Mouse (Mus musculus) spleen, postnatal 36 days (tissue): Measurements from ENCODE around the gene Olfml2a.

ENCODE experiments used
- DNase-seq, 2 experiments: peaks; one replicate each; pipeline ENCODE4 v3.0.0; 2022; ENCODE audit warnings: low spot score in 2 of 2, mixed read lengths in 1 of 2

Olfml2a gene

DNA sequence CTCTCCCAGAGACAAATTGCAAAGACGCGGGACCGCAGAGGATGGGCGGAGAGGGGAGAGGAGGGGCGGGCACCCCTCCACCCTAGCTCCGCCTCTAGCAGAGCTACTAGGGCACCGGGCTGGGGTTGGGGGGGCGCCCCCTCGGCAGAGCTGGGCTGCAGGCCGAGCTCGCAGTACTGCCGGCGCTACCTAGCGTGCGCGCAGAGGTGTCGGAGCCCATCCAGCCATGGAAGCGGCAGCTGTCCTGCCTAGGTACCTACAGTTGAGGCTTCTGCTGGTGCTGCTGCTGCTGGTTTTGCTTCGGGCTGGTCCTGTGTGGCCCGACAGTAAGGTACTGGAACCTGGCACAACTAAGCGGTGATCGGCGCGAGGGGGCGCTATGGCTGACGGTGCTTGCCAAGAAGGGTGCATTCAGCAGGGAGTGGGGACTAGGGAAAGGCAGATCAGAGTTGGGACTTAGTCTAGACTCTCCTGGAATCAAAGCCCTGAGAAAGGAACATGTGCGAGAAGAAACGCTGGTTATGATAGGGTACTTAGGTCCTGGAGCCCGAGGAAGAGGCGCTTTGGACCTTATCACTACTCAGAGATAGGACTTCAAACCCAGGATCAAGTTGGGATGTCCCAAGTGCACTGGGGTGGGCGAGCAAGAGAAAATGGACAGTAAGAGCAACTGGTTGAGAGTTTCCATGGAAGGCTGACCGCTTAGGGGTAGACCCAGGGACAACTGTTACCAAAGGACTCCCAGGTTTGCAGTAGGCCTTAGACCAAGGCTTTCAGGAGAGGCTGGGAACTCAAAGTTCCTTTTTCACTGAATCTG lies at the start of gene Olfml2a:
Gene Olfml2a (plus strand): TSS at position 128 of the 817 bp plus-strand sequence.
- DNase-seq, result peak; percentile 49 to 52

DNA sequence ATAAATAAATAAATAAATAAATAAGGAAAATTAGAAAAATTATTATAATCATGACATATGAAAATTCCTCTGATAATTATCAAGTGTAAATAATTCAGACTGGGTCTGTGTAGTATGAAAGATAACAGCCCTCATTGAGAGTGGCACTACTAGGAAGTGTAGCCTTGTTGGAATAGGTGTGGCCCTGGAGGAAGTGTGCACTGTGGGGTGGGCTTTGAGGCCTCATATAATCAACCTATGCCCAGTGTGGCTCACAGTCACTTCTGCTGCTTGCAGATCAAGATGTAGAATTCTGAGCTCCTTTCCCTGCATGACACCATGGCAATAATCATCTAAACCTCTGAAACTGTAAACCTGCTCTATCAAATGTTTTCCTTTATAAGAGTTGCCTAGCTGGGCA lies 28.9 kb upstream of the Olfml2a start:
- DNase-seq, result no peak

DNA sequence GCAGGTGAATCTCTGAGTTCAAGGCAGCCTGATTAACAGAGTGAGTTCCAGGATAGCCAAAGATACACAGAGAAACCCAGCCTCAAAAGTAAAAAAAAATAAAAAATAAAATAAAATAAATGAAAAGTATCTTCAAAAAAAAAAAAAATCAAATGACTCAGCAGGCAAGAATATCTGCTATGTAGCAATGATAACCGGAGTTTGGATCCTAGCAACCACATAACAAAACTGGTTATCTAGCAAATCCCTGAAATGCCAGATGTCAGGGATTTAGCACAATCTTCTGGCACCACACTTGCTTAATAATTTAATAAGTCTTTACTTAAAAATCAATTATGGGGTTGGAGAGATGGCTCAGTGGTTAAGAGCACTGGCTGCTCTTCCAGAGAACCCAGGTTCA lies 27.5 kb upstream of the Olfml2a start:
- no peak for DNase-seq

DNA sequence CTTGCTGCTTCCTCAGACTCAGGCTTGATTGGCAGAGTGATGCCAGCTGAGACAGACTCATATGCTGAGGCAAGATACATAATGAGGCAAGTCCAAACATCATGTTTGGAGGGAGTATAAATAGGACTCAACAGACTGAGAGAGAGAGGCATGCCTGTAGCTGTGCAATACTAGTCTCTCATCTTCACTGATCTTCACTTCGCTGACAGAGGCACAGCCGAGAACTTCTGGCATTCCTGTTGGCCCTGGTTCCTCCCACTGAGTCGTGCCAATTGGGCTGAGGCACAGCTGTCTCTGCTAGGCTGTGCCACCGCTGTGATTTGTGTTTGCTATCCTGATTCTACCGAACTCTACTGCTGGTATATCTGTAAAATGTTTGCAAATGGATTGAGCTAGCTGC lies 25.7 kb upstream of the Olfml2a start:
- no peak for DNase-seq

DNA sequence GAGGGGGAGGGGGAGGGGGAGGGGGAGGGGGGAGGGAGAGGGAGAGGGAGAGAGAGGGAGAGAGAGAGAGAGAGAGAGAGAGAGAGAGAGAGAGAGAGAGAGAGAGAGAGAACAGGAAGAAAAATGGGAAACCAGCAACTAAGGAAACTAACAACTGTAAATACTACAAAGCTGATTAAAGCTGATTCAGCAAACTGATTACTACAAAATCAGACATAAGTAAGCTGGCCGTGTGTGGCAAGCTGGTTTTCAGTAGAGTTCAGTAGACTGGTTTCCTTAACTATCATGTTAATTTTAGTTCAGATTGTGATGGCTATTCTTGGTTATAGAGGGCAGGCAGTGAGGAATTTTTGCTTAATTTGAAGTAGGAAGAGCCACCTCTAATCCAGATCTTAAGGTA lies 23.2 kb upstream of the Olfml2a start:
- DNase-seq, result no peak

DNA sequence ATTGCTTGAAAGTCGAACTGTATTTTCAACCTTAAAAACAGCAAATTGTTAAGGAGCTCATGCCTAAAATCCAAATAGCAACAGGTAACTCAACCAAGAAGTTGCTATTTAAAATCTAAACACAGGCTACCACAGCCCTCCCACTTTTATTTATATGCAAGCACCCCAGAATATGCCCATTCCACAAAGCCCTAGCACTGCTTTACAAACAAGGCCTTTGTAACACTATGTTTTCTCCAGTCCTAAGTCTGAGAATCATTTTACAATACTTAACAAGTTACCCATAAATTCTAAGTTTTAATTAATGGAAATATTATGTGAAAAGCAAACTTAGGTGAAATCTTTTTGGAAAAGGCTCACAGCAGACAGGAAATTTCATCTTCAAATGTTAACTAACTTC lies 17.3 kb upstream of the Olfml2a start:
- DNase-seq, result no peak

DNA sequence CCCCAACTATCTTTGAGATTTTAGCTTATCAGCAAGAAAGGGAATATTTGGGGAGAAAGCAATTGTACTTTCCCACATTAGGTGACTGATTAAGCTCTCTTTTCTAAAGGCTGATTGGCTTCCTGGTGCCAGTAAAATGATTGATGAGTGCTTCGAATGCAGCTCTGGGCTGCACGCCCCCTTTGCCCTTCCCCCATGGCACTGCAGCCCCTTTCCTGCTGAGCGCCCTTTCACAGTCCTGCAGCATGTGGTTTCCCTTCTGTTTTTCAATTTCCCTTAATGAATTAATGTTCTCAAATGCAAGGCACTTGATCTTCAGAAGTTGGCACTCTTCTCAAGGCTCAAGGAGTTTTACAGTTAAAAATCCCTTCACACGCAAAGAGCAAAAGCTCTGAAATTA lies 16.8 kb upstream of the Olfml2a start:
- no peak for DNase-seq

DNA sequence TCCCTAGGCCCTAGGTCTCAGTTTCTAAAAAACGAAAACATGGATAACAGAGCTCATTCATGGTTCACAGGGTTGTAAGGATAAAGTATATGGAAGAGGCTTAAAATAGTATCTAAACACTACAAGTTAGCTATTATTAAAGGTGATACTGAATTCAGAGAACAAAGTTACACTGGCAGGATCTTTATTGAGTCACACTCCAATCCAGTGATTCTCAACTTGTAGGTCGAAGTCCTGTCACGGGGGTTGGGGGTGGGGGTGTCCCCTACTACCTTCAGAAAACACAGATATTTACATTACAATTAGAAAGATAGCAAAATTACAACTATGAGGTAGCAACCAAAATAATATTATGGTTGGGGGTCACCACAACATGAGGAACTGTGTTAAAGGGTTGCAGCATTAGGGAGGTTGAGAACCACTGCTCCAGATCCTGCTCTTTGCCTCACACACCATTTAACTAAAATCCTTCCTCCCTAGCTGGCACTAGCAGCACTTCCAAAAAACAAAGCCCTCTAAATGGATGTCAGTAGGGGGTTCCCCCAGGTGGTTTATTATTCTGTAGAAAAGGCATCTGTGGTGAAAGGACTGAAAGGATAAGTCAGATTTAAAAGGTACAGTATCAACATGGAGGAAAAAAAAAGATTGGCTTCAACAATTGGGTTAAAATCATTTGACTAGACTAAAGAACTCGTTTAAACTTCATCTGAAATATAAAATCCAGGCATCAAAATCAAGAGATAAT lies 14.7 kb upstream of the Olfml2a start:
- DNase-seq, result no peak

DNA sequence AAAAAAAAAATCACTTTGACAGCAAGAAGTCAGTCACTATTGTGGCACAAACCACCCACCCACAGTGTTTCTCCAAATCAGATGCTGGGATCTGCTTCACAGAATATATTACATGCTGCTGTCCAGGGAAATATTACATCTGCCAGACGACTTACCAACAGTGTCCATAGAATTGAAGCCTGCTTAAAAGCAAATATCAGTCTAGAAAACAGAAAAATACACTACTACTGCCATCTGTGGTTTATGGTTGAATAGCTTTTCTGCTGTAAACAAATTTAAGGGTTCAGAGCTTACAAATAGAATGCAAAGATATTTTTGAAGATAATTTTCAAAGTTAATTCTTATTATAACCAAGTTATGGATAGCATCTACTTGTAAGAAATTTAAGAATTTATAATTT lies 10.4 kb upstream of the Olfml2a start:
- DNase-seq, result no peak

DNA sequence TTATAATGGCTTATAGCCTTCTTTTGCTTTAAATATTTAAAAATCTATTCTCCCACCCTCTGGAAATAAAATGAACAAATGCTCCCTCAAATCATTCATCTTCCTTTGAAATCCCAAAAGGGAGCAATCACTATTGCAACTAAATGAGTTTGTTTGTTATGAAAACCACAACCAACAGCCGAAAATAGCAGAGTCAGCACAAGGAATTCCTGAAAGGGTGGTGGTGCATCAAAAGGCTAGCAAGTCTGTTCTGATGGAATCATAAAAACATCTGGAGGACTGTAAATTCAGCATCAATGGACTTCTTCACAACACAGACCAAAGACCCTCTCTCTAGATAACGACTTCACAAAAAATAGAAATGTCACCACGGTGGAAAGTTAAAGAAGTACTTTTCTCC lies 8.3 kb upstream of the Olfml2a start:
- no peak for DNase-seq

DNA sequence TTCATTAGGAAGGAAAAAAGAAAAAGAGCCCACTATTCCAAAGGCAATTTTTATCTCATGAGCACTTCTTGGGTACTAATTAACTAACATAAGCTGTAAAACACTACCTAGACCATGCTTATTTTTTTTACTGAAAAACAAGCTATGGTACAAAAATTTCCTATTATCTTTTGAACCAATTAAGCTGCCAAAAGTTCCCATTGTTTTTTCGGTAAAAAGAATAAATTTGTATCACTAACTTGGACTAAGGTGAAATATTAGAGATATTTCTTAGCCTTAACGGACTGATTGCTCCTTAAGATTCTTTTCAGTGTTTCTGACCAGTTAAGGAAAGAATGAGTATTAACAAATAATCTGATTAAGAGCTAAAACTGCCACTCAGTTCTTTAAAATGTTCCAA lies 7.9 kb upstream of the Olfml2a start:
- DNase-seq, result no peak

DNA sequence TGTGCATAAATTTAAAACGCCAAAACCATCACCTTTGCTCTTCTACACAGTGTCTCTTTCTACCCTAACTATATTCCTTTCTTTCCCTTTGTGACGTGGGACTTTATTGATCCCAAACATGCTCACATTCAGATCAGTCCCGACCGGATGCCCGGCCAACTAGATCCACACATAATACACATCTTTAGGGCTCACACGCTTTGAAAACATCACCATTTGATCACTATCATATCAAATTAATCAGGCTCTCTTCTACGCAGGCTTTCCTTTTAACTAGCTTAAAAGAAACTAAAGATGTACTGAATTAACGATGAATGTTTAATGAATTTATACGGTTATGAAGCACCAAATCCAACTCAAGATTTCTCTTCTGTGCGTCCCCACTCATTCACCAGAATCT lies 7.2 kb upstream of the Olfml2a start:
- no peak for DNase-seq

DNA sequence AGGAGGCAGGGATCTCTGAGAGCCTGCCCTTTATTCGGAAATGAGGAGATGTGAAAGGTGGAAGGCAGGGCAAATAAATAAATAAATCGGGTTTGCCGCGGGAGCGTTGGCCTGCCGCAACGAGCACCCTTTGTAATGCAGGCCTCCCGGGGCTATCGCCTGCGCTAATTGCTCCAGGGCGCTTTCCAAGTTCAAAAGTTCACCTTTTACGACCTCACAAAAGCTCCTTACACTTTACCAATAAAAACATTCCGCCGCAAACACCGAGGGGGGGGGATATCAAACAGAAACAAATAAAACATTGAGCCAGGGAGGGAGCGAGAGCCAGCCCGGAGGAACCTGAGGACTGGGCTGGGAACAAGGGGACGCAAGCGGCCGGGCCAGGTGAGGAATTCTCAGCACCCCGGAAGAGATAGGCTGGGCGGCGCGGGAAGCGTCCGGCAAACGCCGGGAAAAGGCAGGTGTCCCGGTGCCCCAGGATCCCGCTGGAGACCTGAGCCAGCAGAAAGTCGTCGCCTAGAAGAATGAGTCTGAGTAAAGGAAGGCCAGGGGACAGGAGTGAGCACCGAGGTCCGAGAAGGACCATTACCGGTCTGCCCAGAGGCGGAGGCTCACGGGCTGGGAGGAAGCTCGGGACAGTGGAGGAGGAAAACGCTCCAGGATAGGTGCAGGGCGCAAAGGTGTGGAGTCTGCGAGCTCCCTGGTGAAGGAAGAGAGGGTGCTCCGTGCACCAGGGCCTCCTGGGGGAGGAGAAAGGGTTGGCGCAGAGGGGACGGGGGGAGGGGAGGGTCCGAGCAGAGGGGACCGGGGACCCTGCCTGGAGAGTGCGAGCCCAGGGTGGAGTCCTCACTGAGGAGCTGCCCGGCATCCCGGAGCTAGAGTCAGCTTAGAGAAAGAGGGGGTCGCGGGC lies 6.4 kb upstream of the Olfml2a start:
- DNase-seq, result peak in 1 of 2 experiments; percentile 12

DNA sequence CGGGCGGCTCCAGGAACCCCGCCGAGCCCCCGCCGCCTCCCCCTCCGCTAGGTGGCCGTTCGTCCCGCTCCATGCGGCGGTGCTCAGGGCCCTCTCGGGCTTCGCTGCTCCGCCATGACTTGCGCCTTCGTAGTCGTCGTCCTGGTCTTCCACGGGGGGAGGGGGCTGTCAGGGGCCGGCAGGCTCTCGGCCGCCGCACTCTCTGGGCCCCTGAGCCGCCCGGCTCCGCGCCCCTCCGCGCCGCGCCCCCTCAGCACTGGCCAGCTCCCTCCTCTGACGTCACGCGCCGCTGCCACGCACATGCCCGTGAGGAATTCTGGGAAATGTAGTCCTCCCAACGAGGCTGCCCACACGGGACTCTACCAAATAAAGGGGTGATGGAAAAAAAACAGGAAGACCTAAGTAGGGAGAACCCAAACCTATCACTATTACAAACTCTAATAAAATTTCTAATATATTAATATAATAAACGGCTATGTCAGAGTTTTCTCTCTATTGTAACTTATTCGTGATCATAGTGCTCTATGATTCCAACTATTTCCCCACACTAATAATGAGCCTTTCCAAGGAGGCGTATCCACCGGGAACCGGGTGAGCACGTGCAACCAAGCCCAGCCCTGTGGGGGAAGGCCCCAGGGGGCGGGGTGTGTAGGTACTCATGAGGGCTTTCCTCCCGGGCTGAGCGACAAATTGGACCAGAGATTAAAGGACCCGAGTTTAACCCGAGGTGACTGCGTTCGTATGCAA lies 5.5 kb upstream of the Olfml2a start:
- DNase-seq, result peak; percentile 93 to 96

DNA sequence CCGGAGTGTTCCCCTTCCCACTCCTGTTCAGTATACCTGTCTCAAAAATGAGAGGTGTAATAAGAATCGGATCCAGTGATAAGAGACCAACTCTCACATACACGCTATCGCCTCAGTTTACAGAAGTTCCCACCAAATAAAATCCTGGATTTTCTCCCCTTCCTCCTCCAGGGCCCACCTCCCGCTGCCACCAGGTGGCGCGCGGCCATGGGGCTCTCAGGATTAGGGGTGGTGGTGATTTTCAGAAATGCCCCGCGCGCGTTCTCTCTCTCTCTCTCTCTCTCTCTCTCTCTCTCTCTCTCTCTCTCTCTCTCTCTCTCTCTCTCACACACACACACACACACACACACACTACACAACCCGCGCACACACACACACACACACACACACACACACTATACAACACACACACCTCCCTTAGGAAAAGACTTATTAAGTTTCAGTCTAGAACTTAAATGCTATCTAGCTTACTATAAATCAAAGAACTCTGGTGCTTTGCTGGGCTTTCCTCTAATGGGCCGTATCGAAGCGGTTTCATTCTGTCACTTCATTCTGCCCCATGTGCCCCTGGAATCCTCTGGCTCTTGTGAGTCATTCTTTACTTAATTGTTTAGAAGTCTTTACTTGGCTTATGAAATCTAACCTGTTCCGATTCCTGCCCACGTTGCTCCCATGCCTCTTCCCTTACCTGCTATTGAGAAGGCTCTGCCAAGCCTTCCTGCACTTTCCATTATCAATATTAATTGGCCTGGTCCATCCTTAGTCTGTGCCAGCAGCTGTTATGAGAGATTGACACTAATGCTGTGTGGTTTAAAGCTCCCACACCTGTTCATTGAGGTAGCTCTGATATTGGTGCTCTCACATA lies 4.4 kb upstream of the Olfml2a start, which contains the start of gene Nr6a1:
Gene Nr6a1 (minus strand): TSS at position 574 of the 865 bp plus-strand sequence.
- peak; percentile 35 to 63 for DNase-seq

DNA sequence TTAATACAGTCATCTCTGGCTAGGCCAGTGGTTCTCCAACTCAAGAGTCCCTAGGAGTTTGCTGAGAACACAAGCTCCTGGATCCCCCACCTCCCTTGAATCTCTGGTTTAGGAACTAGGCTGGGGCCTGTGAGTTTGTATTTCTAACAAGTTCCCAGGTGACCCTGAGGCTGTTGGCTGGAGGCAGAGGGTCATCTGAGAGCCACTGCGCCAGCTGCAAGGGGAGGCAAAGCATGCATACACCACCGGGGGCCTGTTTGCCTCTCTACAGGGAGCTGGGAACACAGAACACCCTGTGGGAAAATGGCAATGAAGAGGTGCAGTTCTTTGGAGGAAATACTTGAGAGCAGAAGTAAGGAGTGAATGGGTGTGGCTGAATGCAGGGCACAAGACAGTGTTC lies 1.5 kb upstream of the Olfml2a start:
- no peak for DNase-seq

DNA sequence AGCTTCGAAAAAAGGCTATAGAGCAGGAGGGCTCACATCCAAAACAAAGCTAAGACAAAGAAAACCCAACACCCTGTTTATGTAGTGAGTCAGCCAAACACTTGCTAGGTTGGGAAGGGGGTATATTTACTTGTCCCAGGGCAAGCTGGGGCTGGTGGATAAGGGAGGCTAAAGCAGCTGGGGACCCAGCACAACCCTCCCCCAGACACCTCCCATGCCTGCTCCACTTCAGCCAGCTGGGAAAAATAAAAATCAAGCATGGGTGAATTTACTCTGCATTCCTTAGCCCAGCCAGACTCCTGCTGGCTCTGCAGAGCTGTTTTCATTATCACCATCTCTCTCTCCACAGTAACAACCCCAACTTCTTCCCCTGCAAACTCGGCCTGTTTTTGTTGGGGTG lies 2.2 kb downstream of the Olfml2a start:
- DNase-seq, result no peak

DNA sequence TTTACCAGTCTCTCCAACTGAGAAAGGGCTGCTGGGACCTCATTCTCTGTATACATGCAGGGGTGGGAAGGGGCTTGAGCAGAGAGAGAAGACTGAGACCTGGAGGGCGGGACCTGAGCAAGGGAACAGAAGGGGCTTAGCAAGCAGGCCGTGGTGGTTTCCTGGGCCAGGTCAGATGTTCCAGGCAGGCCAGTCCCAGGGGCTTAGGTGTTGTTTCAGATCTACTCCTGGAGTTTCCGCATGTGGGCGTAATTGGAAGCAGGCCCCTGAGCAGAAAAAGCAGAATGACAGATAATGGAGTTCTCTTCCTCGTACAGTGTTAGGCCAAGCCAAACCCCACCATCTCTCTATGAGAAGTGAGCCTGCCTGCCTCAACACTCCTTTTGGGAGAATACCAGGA lies 3.2 kb downstream of the Olfml2a start:
- DNase-seq, result no peak

DNA sequence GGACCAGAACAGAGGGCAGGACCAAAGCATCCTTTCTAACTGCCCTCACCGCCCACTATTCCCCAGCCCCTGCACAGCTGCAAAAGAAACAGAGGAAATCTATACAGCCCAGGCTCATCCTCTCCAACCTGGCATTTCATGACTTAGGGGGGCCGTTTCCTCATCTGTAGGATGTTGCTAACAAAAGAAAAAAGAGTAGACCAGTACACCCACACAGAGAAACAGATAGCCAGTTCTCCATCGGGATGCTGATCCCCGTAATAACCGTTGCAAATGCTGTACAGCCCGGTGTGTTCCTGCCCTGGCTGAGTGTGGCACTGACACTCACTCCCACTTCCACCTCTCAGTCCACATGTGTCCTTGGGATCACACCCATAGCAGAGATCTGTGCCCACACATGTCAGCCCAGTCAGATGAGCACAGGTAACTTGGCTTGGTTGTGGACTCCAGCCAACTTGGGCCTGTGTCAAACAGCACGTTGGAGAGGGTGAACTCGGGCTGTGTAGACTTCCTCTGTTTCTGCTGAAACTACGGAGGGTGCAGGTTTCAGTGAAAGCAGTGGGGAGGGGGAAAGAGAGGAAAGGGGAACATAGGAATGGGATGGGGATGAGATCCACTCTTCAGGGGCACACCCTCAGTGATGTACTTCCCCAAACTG lies 5.1 kb downstream of the Olfml2a start:
- no peak for DNase-seq

DNA sequence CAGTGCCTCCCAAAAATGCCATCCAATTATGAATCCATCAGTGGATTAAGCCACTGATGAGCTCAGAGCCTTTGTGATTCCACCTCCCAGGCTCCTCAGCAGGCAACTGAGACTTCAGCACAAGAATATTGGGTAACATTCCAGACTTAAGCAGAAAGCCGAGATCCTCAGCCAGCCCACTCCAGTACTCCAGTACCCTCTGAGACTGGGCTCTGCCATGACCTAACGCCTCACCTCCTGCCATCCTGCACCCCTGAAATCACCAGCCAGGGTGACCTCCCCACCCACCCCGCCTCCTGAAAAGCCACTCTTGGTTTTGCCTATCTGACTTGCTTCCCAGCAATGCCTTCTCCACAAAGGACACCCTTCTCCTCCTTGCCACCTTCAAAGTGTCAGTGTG lies 5.6 kb downstream of the Olfml2a start:
- no peak for DNase-seq
